22 mouse cellular contexts compared by ENCODE assay signal in the genomic region with DNA sequence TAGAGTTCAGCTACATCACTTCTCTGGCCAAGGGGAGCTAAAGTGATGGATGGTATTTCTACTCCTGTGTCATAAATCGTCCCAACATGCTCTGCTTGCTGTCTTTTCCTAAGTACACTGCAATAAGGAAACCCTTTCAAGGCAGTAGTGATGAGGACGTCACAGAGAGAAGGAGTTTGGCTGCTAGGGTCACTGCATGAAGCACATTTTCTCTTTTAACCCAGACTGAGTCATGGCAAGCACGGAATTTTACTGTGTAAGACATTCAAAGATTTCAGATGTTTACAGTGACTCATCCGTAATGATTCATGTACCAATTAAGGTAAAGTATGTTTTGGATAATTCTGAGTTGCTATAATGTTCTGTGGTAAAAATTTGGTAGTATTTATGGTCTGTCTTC.
A peak's percentile ranks its signal among the peaks of the same experiment; 100 is the strongest.
DNase-seq lines count a peak whose midpoint lies in the region; ATAC-seq and TF ChIP-seq lines count a peak whose summit lies in the region.
"Had no signal": no experiment of that assay in that cellular context is flagged by ENCODE, and none has a peak within 500 bp of the region (broad histone marks: within the 10 kb centered on the region; RNA-seq: fewer than 3 reads in every experiment).

No protein-coding gene starts in this region.

- no peaks in the 10 kb centered on the region for H3K9me3 ChIP-seq in kidney, postnatal 0 days (replicated peaks; ENCODE audit: low read length)
- H3K9me3 ChIP-seq: embryonic facial prominence, embryonic 12.5 days; heart, embryonic 15.5 days; hindbrain, embryonic 13.5 days; intestine, embryonic 15.5 days had no signal

- in situ Hi-C loops in Patski (cut with MboI; ENCODE audit: low pct_unique_long_range_greater_than_20kb): no loop called here

- POLR2A ChIA-PET in Patski (lab: Charles Lee): no interaction called here

- ATAC-seq in kidney, postnatal 0 days (replicated peaks; ENCODE audit: low FRiP score, low read depth): no peak
- peak; percentile 54 for ATAC-seq in Patski
- ATAC-seq: forebrain, embryonic 14.5 days; intestine, embryonic 15.5 days had no signal

- H3K9ac ChIP-seq in kidney, postnatal 0 days (ENCODE audit: low read depth, low read length): no peak overlapping the region
- H3K9ac ChIP-seq: embryonic facial prominence, embryonic 12.5 days; heart, embryonic 15.5 days; hindbrain, embryonic 13.5 days; intestine, embryonic 15.5 days had no signal

- H3K4me3 ChIP-seq in kidney, postnatal 0 days (replicated peaks; ENCODE audit: low read depth, low read length): no peak overlapping the region
- H3K4me3 ChIP-seq: embryonic facial prominence, embryonic 12.5 days; heart, embryonic 15.5 days; hindbrain, embryonic 13.5 days; intestine, embryonic 15.5 days had no signal

- WGBS in kidney, postnatal 0 days: 60% methylated on average over 4 of the region's 4 CpGs

- H3K4me2 ChIP-seq in kidney, postnatal 0 days (ENCODE audit: low read length): no peak overlapping the region
- H3K4me2 ChIP-seq: embryonic facial prominence, embryonic 12.5 days; heart, embryonic 11.5 days; heart, embryonic 15.5 days; hindbrain, embryonic 13.5 days; intestine, embryonic 15.5 days had no signal

- no peaks in the 10 kb centered on the region for H3K36me3 ChIP-seq in kidney, postnatal 0 days (ENCODE audit: insufficient read depth, low read length)
- H3K36me3 ChIP-seq: embryonic facial prominence, embryonic 12.5 days; heart, embryonic 15.5 days; hindbrain, embryonic 13.5 days; intestine, embryonic 15.5 days had no signal

- TF ChIP-seq CTCF in kidney, postnatal 0 days (IDR thresholded peaks at IDR 0.05; ENCODE audit: low read depth): no peak
- no peak for TF ChIP-seq CTCF in Patski (IDR thresholded peaks at IDR 0.05)

- H3K27ac ChIP-seq in kidney, postnatal 0 days: no peak overlapping the region
- H3K27ac ChIP-seq: embryonic facial prominence, embryonic 12.5 days; heart, embryonic 15.5 days; intestine, embryonic 15.5 days had no signal

- H3K27me3 ChIP-seq in kidney, postnatal 0 days (ENCODE audit: insufficient read depth, low read length): no peaks in the 10 kb centered on the region
- no peaks in the 10 kb centered on the region for H3K27me3 ChIP-seq in Patski
- H3K27me3 ChIP-seq: CH12.LX; embryonic facial prominence, embryonic 12.5 days; heart, embryonic 15.5 days; hindbrain, embryonic 13.5 days; intestine, embryonic 15.5 days had no signal

- H3K4me1 ChIP-seq in kidney, postnatal 0 days (replicated peaks; ENCODE audit: insufficient read depth, low read length): 0 out of 2 replicates have a peak, but pooled peaks cover 5% of the 10 kb centered on the region
- H3K4me1 ChIP-seq: heart, embryonic 15.5 days had no signal

- DNase-seq in adrenal gland, adult 2 months: peak; percentile 57
- DNase-seq in adrenal gland, adult 8-10 months: no peak
- DNase-seq in kidney, postnatal 0 days (ENCODE audit: low spot score): peak; percentile 22
- DNase-seq in kidney, adult 9 months: no peak
- DNase-seq in Patski (ENCODE audit: low read depth, low spot score): no peak
- peak; percentile 46 for DNase-seq in mesoderm, embryonic 11.5 days (ENCODE audit: low read depth, low spot score)
- DNase-seq in right cerebral cortex, postnatal 25 days: no peak
- no peak for DNase-seq in spleen, postnatal 4 days (ENCODE audit: low spot score in 2 of 2)
- DNase-seq: adrenal gland, postnatal 10 days; cerebellum, adult 2 months; cerebellum, postnatal 10 days; gastrocnemius, postnatal 10 days; heart, adult 18-20 months; heart, postnatal 14 days; kidney, adult 18-20 months had no signal

- CTCF ChIA-PET in Patski (lab: Charles Lee): no interaction called here

Comparison
In these comparisons a context has a peak if more than half of its experiments do, and no peak if none do; other contexts are left out.
1. DNase-seq: peak in adrenal gland, adult 2 months (single experiment), kidney, postnatal 0 days (single experiment) and mesoderm, embryonic 11.5 days (single experiment); none in adrenal gland, adult 8-10 months (single experiment), kidney, adult 9 months (single experiment), Patski (single experiment), right cerebral cortex, postnatal 25 days (single experiment) and spleen, postnatal 4 days (0 of 2).